Mouse (Mus musculus): Measurements from ENCODE around the gene Vmn1r57. TPM values are rescaled to one million over a fixed set of nuclear protein-coding genes. Genes with fewer than 3 reads are reported as not detected.
"Not testable (repeated sequence)": the region's sequence is repeated elsewhere in the genome, so short reads cannot be mapped to it uniquely, and the experiment has no call there.

The Vmn1r57 gene
- not detected in 2 replicates for polyA plus RNA-seq (2012; ENCODE audit: insufficient read depth, insufficient read length, missing spikeins)

DNA sequence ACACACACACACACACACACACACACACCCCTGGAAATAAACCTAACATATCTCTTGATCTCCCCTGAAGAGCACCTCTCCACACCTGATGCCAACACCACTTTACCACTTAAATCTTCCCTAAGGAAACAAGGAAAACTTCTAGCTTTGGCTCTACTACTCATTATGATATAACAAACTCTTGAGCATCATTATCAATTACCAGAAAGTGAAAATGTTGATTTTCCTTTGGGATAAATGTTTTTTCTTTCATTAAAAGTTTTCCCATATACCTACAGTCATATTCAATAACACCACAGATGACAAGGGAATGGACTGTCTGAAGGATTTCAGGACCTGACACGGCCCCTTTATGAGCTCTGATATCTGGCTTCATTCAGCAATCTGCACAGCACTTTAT lies at the start of gene Vmn1r57:
Gene Vmn1r57, plus strand, starts transcription at position 301 of the 400 bp plus-strand sequence.
- not testable (repeated sequence) for H3K4me1 ChIP-seq (ENCODE audit: control insufficient read depth, insufficient read depth, insufficient read length, low read length); H3K27ac ChIP-seq (replicated peaks; ENCODE audit: low read depth, low read length); H3K4me3 ChIP-seq (ENCODE audit: insufficient read depth, low read depth, low read length)

DNA sequence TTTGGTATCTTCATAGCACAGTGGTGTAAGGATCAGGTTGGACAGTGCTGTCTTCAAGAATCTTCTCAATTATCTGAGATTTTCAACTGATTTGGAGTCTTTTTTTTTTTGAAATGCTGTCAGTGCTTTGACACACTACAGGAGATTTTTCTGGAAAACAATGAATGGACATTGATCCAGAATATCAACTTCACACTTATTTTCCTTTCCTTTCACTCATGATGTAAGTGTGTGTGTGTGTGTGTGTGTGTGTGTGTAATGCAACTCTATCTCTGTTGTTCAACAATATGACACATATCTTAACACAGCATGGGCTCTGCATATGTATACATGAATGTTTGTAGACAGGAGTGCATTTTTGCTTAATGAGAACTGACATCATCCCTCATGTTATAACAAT lies 21.6 kb upstream of the Vmn1r57 start, which contains the start of gene Vmn1r56:
Gene Vmn1r56, minus strand, starts transcription at position 101 of the 400 bp plus-strand sequence.
- not testable (repeated sequence) for H3K27ac ChIP-seq (replicated peaks; ENCODE audit: low read depth, low read length); H3K4me3 ChIP-seq (ENCODE audit: insufficient read depth, low read depth, low read length)

DNA sequence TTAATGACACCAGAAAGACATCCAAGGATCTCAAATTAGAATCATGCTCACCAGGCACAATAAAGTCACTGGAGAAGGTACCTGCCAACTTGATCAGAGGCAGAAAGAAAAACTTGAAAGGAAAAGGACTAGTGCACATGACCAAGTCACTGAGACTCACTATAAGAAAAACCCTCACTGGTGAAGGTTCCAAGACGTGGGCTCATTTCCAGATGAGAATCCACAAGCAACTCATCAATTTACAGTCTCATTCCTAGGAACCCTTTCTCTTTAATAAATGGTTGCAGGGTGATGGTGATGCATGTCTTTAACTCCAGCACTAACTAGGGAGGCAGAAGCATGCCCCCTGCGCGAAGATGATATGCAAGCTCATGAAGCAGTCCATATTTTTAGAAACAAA lies 44.8 kb downstream of the Vmn1r57 start:
- no peaks in the 10 kb centered on the region for H3K4me1 ChIP-seq (ENCODE audit: control insufficient read depth, insufficient read depth, insufficient read length, low read length)
- no peak overlapping the region for H3K27ac ChIP-seq (replicated peaks; ENCODE audit: low read depth, low read length)
- no peak overlapping the region for H3K4me3 ChIP-seq (ENCODE audit: insufficient read depth, low read depth, low read length)

More for the DNA sequence above, 21.6 kb upstream of the Vmn1r57 start, which contains the start of gene Vmn1r56:
- not testable (repeated sequence) for H3K4me1 ChIP-seq (ENCODE audit: control insufficient read depth, insufficient read depth, insufficient read length, low read length)

Other genes starting within 250 kb of the Vmn1r57 start
- gene Sbk3, start 247.3 kb upstream of the Vmn1r57 start, polyA plus RNA-seq (2012; ENCODE audit: insufficient read depth, insufficient read length, missing spikeins): 0.75 TPM in 1 of 2 replicates, not detected in the other
- 5.3 and 6.3 TPM in 2 replicates for gene Zfp579, start 222.3 kb upstream of the Vmn1r57 start, polyA plus RNA-seq (2012; ENCODE audit: insufficient read depth, insufficient read length, missing spikeins)
- gene Zfp524, start 204.1 kb upstream of the Vmn1r57 start, polyA plus RNA-seq (2012; ENCODE audit: insufficient read depth, insufficient read length, missing spikeins): 12.4 and 19.4 TPM in 2 replicates
- gene Fiz1, start 203.8 kb upstream of the Vmn1r57 start, polyA plus RNA-seq (2012; ENCODE audit: insufficient read depth, insufficient read length, missing spikeins): 10.5 and 11.9 TPM in 2 replicates
- gene Gm44973, start 203.0 kb upstream of the Vmn1r57 start, polyA plus RNA-seq (2012; ENCODE audit: insufficient read depth, insufficient read length, missing spikeins): not detected in 2 replicates
- gene Zfp865, start 198.1 kb upstream of the Vmn1r57 start, polyA plus RNA-seq (2012; ENCODE audit: insufficient read depth, insufficient read length, missing spikeins): 7.5 and 10.9 TPM in 2 replicates
- gene Ccdc106, start 197.9 kb upstream of the Vmn1r57 start, polyA plus RNA-seq (2012; ENCODE audit: insufficient read depth, insufficient read length, missing spikeins): not detected in 2 replicates
- gene 4632433K11Rik, start 184.4 kb upstream of the Vmn1r57 start, polyA plus RNA-seq (2012; ENCODE audit: insufficient read depth, insufficient read length, missing spikeins): not detected in 2 replicates
- gene Zfp784, start 180.0 kb upstream of the Vmn1r57 start, polyA plus RNA-seq (2012; ENCODE audit: insufficient read depth, insufficient read length, missing spikeins): 1.2 and 1.9 TPM in 2 replicates
- gene Zfp580, start 167.0 kb upstream of the Vmn1r57 start, polyA plus RNA-seq (2012; ENCODE audit: insufficient read depth, insufficient read length, missing spikeins): 4.4 and 5.6 TPM in 2 replicates
- gene U2af2, start 156.3 kb upstream of the Vmn1r57 start, polyA plus RNA-seq (2012; ENCODE audit: insufficient read depth, insufficient read length, missing spikeins): 44.6 and 58.8 TPM in 2 replicates
- 66.5 and 69.5 TPM in 2 replicates for gene Epn1, start 138.3 kb upstream of the Vmn1r57 start, polyA plus RNA-seq (2012; ENCODE audit: insufficient read depth, insufficient read length, missing spikeins)
- gene Rfpl4, start 101.5 kb upstream of the Vmn1r57 start, polyA plus RNA-seq (2012; ENCODE audit: insufficient read depth, insufficient read length, missing spikeins): not detected in 2 replicates
- gene Rasl2-9, start 92.5 kb upstream of the Vmn1r57 start, polyA plus RNA-seq (2012; ENCODE audit: insufficient read depth, insufficient read length, missing spikeins): 7.6 and 8.1 TPM in 2 replicates
- gene Vmn1r55, start 68.8 kb upstream of the Vmn1r57 start, polyA plus RNA-seq (2012; ENCODE audit: insufficient read depth, insufficient read length, missing spikeins): not detected in 2 replicates
- not detected in 2 replicates for gene Vmn1r56, start 21.7 kb upstream of the Vmn1r57 start, polyA plus RNA-seq (2012; ENCODE audit: insufficient read depth, insufficient read length, missing spikeins)
- gene Gm5065, start 132.0 kb downstream of the Vmn1r57 start, polyA plus RNA-seq (2012; ENCODE audit: insufficient read depth, insufficient read length, missing spikeins): not detected in 2 replicates
- not detected in 2 replicates for gene Nlrp2, start 132.5 kb downstream of the Vmn1r57 start, polyA plus RNA-seq (2012; ENCODE audit: insufficient read depth, insufficient read length, missing spikeins)
- not detected in 2 replicates for gene Vmn1r58, start 194.9 kb downstream of the Vmn1r57 start, polyA plus RNA-seq (2012; ENCODE audit: insufficient read depth, insufficient read length, missing spikeins)
- not detected in 2 replicates for gene Vmn1r59, start 238.3 kb downstream of the Vmn1r57 start, polyA plus RNA-seq (2012; ENCODE audit: insufficient read depth, insufficient read length, missing spikeins)